Mouse (Mus musculus): ENCODE measurements around the gene Eif2s2.

The Eif2s2 gene

DNA sequence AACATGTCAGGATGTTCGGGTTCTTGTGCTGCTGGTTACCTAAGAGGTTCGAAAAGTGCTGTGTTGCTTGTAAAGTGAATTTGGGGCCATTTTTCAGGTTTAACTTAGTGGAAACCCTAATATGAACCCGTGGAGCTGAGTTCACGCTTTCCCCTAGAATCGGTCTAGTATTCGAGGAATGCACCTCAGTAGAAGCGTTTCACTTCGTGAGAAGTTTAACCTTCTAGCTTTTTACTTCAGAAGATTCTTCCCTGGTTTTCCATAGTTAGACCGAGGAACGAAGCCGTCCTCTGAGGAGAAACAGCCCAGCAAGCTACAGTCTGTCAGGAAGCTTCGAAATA is 280 bp upstream of the Eif2s2 start:
- no peak for DNase-seq (ENCODE audit: low read depth)

- no peak for DNase-seq (ENCODE audit: low read depth)
Observed at GRCm38 (mm10) chr2:154891585-154891984, 1.1 kb downstream of the Eif2s2 start.

DNA sequence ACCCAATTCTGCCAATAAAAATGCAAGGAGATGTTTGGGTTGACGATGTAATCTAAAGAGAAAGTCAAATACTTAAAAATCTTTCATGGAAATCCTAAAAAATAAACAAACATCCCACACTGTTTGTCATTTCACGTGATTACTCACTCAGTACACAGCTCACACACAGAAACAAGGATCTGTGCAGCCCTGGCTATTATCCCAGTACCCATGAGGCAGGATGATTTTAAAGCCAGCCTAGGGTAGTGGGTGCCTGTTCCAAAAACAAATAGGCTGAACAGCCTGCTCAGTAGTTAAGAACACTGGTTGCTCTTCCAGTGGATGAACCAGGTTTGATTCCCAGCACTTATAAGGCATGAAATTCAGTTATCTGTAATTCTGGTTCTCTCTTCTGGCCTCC is 16.1 kb downstream of the Eif2s2 start:
- DNase-seq (ENCODE audit: low read depth) = no peak

GRCm38 (mm10) chr2:154869954-154870641 is 22.6 kb downstream of the Eif2s2 start:
- no peak for DNase-seq (ENCODE audit: low read depth)

- no peak for DNase-seq (ENCODE audit: low read depth)
Observed at GRCm38 (mm10) chr2:154868106-154868505, 24.6 kb downstream of the Eif2s2 start.

DNA sequence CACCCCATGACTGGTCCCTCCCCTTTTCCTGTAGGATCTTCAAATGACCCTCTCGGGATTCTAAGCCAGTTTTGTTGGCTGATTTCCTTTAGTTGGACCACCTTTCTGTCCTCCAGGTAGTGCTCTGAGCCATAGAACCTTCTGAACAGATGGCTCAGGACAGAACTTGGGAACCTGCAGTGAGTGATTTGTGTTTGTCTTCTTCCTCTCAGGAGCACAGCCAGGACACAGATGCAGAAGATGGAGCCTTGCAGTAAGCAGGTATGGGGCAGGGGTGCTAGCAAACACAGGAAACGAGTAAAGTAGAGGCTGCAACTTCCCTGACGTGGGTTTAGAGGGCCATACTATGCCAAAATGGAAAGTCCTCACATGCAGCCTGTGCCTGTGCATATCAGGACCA is 27.0 kb downstream of the Eif2s2 start:
- no peak for DNase-seq (ENCODE audit: low read depth)

GRCm38 (mm10) chr2:154863672-154864071 is 29.1 kb downstream of the Eif2s2 start:
- DNase-seq (ENCODE audit: low read depth) = no peak

GRCm38 (mm10) chr2:154855383-154855782 is 37.4 kb downstream of the Eif2s2 start:
- DNase-seq (ENCODE audit: low read depth) = peak; percentile 39

DNA sequence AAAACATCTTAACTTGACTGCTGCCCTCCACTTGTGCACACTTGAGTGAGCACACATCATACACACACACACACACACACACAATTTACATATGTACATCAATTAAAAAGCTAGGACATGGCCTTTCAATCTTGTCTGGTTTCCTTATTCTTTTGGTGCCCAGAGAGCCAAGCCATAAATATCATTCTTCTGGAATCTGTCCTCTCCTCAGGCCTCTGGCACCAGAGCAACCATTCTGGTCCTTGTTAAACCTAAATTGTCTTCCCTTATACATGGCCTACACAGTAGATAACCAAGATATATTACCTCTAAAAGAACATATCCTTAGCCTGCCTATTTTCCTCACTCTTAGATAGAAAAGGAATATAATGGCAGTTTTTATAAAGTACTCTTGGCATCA is 44.6 kb downstream of the Eif2s2 start:
- no peak for DNase-seq (ENCODE audit: low read depth)

- no peak for DNase-seq (ENCODE audit: low read depth)
Observed at GRCm38 (mm10) chr2:154836537-154836936, 56.2 kb downstream of the Eif2s2 start.

DNA sequence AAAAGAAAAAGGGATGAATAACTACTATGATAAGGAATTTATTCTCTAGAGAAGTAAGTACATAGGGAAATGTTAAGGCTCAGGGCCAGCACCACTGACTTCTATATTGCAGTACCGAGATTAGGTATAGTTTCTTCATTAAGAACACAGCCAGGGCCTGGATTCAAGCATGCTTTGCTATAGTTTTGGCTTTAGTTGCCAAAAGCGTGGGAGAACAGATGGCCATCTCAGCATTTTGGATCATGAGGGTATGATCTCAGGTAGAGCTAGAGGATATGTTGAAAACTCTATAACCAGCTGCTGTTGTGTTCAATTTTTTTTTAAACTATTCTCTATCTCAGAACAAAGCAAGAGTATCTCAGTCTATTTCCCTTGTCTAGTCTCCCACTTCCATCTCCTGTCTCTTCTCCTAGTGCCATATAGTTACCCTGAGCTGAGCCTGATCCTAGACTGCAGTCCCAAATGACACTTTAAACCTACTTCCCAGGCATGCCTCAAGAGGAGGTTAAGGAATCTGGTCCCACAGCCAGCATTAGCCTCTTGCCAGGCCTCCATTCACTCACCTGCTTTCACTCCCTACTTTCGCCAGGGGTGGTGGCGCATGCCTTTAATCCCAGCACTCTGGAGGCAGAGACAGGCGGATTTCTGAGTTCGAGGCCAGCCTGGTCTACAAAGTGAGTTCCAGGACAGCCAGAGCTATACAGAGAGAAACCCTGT is 58.4 kb downstream of the Eif2s2 start:
- no peak for DNase-seq (ENCODE audit: low read depth)

DNA sequence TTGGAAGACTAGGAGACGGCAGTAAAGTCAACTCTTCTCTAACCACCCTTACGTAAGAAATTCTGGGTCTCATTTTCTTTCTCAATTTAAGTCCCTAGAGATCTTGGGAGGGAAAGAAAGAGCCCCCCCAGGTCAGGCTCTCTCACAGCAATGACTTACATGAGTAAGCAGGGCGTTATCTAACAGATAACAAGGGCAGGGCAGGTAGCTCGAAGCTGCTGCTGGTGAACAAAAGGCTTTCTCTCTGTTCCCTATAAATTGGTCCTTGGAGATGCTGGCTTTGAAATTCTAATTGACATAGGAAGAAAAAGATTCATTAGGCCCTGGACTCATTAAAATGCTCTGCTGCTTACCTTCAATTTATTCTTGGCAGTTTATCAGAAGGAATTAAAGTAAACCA is 60.3 kb downstream of the Eif2s2 start:
- peak; percentile 16 for DNase-seq (ENCODE audit: low read depth)

GRCm38 (mm10) chr2:154827521-154827920 is 65.2 kb downstream of the Eif2s2 start:
- no peak for DNase-seq (ENCODE audit: low read depth)

- DNase-seq (ENCODE audit: low read depth) = no peak
Observed at GRCm38 (mm10) chr2:154826054-154826538, 66.6 kb downstream of the Eif2s2 start.

Measured in c-Kit-positive CD71-positive TER-119-negative erythroid progenitor cells, embryonic 14.5 days (primary cell).